Mouse (Mus musculus): ENCODE measurements around the gene Cat. TPM values are rescaled to one million over a fixed set of nuclear protein-coding genes. Genes with fewer than 3 reads are reported as not detected.
A peak's percentile ranks its signal among the peaks of the same experiment; 100 is the strongest.

The Cat gene
- polyA plus RNA-seq, 1 experiment from 2014 or later: 70.9 TPM

DNA sequence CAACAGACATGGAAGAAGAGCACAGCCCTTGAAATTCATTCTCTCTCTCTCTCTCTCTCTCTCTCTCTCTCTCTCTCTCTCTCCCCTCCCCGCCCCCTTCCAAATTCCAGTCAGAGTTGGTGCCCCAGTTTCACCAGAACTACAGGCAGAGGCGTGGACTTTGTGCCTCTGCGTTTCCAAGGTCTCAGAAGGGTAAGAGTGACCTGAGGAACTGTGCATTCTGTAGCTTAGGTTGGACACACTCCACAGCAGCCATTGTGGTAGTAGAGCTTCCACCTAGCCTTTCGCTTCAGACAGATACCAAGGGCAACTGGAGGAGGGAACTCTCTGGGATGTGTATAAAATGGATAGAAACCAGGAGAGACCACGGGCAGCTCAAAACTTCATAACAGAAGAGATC, 22.2 kb downstream of the Cat start:
- no peak overlapping the region for H3K9ac ChIP-seq (replicated peaks; ENCODE audit: low read depth, low read length)
- no peak for ATAC-seq
- H3K4me3 ChIP-seq (replicated peaks; ENCODE audit: low read length): no peak overlapping the region
- no peaks in the 10 kb centered on the region for H3K27me3 ChIP-seq (replicated peaks; ENCODE audit: control insufficient read depth, insufficient read depth, low read length)
- peaks cover 19% of the 10 kb centered on the region for H3K36me3 ChIP-seq (ENCODE audit: control insufficient read depth, insufficient read depth)
- H3K27ac ChIP-seq (ENCODE audit: low read length): no peak overlapping the region
- 99% methylated on average over 5 of the region's 5 CpGs for WGBS
- no peak overlapping the region for H3K4me2 ChIP-seq (ENCODE audit: low read length)
- H3K4me1 ChIP-seq (replicated peaks; ENCODE audit: control insufficient read depth, insufficient read depth, low read length): 0 out of 2 replicates have a peak, but pooled peaks cover 3% of the 10 kb centered on the region
- no peaks in the 10 kb centered on the region for H3K9me3 ChIP-seq (ENCODE audit: control insufficient read depth, low read length)

DNA sequence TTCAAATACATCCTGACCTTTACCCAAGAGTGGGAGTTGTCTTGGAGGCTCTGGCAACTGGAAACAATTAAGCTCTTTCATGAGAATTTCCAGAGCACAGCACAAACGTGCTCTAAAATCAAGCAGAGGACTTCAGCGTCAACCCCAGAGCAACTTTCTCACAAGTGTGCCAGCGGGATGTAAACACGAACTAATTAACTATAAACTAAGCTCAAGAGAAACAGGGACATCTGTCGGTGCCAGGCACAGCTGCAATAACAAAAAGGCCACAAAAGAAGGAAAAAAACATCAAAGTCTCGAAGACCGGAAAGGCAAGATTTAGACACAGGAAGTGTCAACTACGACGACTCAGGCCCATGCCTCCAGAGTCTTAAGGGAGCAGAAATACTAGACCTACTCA, 23.2 kb downstream of the Cat start:
- Histone ChIP-seq H3K9ac (replicated peaks; ENCODE audit: low read depth, low read length) (no peak overlapping the region), H3K36me3 (ENCODE audit: control insufficient read depth, insufficient read depth) (peaks cover 17% of the 10 kb centered on the region), H3K9me3 (ENCODE audit: control insufficient read depth, low read length) (no peaks in the 10 kb centered on the region), H3K27ac (ENCODE audit: low read length) (peak overlapping the region; percentile 12; the same call in 1 of the 2 replicates), H3K27me3 (replicated peaks; ENCODE audit: control insufficient read depth, insufficient read depth, low read length) (no peaks in the 10 kb centered on the region), H3K4me2 (ENCODE audit: low read length) (no peak overlapping the region), H3K4me1 (replicated peaks; ENCODE audit: control insufficient read depth, insufficient read depth, low read length) (0 out of 2 replicates have a peak, but pooled peaks cover 3% of the 10 kb centered on the region), H3K4me3 (replicated peaks; ENCODE audit: low read length) (no peak overlapping the region)
- ATAC-seq: no peak
- 22% methylated on average over 9 of the region's 9 CpGs for WGBS

DNA sequence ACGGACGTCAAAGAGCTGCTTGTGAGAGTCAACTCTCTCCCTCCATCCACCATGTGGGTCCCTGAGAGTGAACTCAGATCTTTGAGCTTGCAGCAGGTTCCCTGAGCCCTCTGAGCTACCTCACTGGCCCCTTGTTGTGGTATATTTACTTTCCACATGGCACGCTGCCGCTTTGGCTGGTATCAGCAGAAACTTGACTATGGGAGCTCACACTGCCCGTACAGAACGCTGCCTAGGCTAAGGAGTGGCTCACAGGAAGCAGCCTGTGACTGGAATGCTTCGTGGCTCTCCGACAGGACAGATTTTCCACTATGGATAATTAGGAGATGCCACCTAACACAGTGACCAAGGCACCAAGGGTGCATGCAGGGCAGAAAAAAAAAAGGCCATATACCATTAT, 23.8 kb downstream of the Cat start:
- no peak for ATAC-seq
- Histone ChIP-seq H3K4me2 (ENCODE audit: low read length) (no peak overlapping the region), H3K27me3 (replicated peaks; ENCODE audit: control insufficient read depth, insufficient read depth, low read length) (no peaks in the 10 kb centered on the region), H3K36me3 (ENCODE audit: control insufficient read depth, insufficient read depth) (peaks cover 17% of the 10 kb centered on the region), H3K9ac (replicated peaks; ENCODE audit: low read depth, low read length) (no peak overlapping the region), H3K4me3 (replicated peaks; ENCODE audit: low read length) (no peak overlapping the region), H3K27ac (ENCODE audit: low read length) (0 out of 2 replicates have a peak overlapping the region, but pooled peaks have one; percentile 12), H3K9me3 (ENCODE audit: control insufficient read depth, low read length) (no peaks in the 10 kb centered on the region), H3K4me1 (replicated peaks; ENCODE audit: control insufficient read depth, insufficient read depth, low read length) (0 out of 2 replicates have a peak, but pooled peaks cover 3% of the 10 kb centered on the region)
- WGBS: 82% methylated on average over 8 of the region's 8 CpGs

GRCm38 (mm10) chr2:103459069-103459468, 25.9 kb downstream of the Cat start:
- 0 out of 2 replicates have a peak, but pooled peaks cover 3% of the 10 kb centered on the region for H3K4me1 ChIP-seq (replicated peaks; ENCODE audit: control insufficient read depth, insufficient read depth, low read length)
- H3K9me3 ChIP-seq (ENCODE audit: control insufficient read depth, low read length): no peaks in the 10 kb centered on the region
- H3K4me2 ChIP-seq (ENCODE audit: low read length): no peak overlapping the region
- H3K27me3 ChIP-seq (replicated peaks; ENCODE audit: control insufficient read depth, insufficient read depth, low read length): no peaks in the 10 kb centered on the region
- no peak overlapping the region for H3K9ac ChIP-seq (replicated peaks; ENCODE audit: low read depth, low read length)
- WGBS: 96% methylated on average over 10 of the region's 10 CpGs
- H3K27ac ChIP-seq (ENCODE audit: low read length): no peak overlapping the region
- ATAC-seq: no peak
- peaks cover 27% of the 10 kb centered on the region for H3K36me3 ChIP-seq (ENCODE audit: control insufficient read depth, insufficient read depth)
- no peak overlapping the region for H3K4me3 ChIP-seq (replicated peaks; ENCODE audit: low read length)

GRCm38 (mm10) chr2:103457628-103458027, 27.3 kb downstream of the Cat start:
- H3K36me3 ChIP-seq (ENCODE audit: control insufficient read depth, insufficient read depth): peaks cover 23% of the 10 kb centered on the region
- no peak overlapping the region for H3K27ac ChIP-seq (ENCODE audit: low read length)
- no peaks in the 10 kb centered on the region for H3K9me3 ChIP-seq (ENCODE audit: control insufficient read depth, low read length)
- H3K9ac ChIP-seq (replicated peaks; ENCODE audit: low read depth, low read length): no peak overlapping the region
- H3K4me2 ChIP-seq (ENCODE audit: low read length): no peak overlapping the region
- ATAC-seq: 0 out of 2 replicates have a peak, but pooled peaks have one; percentile 10
- no peak overlapping the region for H3K4me3 ChIP-seq (replicated peaks; ENCODE audit: low read length)
- 70% methylated on average over 7 of the region's 7 CpGs for WGBS
- H3K27me3 ChIP-seq (replicated peaks; ENCODE audit: control insufficient read depth, insufficient read depth, low read length): no peaks in the 10 kb centered on the region
- 0 out of 2 replicates have a peak, but pooled peaks cover 3% of the 10 kb centered on the region for H3K4me1 ChIP-seq (replicated peaks; ENCODE audit: control insufficient read depth, insufficient read depth, low read length)

DNA sequence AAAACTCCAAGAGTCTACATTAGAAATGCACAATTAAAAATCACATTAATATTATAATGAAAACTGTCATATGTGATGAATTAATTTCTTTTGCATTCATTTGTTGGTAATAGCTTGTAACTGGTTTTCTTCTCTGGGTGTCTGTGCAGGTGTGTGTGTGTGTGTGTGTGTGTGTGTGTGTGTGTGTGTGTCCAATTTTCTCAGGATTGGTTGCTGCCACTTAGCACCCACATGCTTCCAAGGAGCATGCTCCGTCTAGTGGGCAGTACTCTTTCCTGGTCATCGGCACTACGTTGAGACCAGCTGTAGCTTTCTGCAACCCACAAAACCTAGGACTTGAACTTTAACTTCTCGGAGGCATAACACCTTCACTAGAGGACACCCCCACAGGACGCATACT, 27.9 kb downstream of the Cat start:
- H3K27ac ChIP-seq (ENCODE audit: low read length): no peak overlapping the region
- H3K4me3 ChIP-seq (replicated peaks; ENCODE audit: low read length): no peak overlapping the region
- H3K27me3 ChIP-seq (replicated peaks; ENCODE audit: control insufficient read depth, insufficient read depth, low read length): no peaks in the 10 kb centered on the region
- ATAC-seq: peak; percentile 24; the same call in 1 of the 2 replicates
- H3K4me2 ChIP-seq (ENCODE audit: low read length): no peak overlapping the region
- 85% methylated on average over 5 of the region's 5 CpGs for WGBS
- H3K4me1 ChIP-seq (replicated peaks; ENCODE audit: control insufficient read depth, insufficient read depth, low read length): 0 out of 2 replicates have a peak, but pooled peaks cover 2% of the 10 kb centered on the region
- no peaks in the 10 kb centered on the region for H3K9me3 ChIP-seq (ENCODE audit: control insufficient read depth, low read length)
- H3K9ac ChIP-seq (replicated peaks; ENCODE audit: low read depth, low read length): no peak overlapping the region
- H3K36me3 ChIP-seq (ENCODE audit: control insufficient read depth, insufficient read depth): peaks cover 19% of the 10 kb centered on the region

GRCm38 (mm10) chr2:103456646-103457045, 28.3 kb downstream of the Cat start:
- Histone ChIP-seq H3K27me3 (replicated peaks; ENCODE audit: control insufficient read depth, insufficient read depth, low read length) (no peaks in the 10 kb centered on the region), H3K9me3 (ENCODE audit: control insufficient read depth, low read length) (no peaks in the 10 kb centered on the region), H3K36me3 (ENCODE audit: control insufficient read depth, insufficient read depth) (peaks cover 19% of the 10 kb centered on the region), H3K4me2 (ENCODE audit: low read length) (no peak overlapping the region), H3K4me3 (replicated peaks; ENCODE audit: low read length) (no peak overlapping the region), H3K27ac (ENCODE audit: low read length) (no peak overlapping the region), H3K4me1 (replicated peaks; ENCODE audit: control insufficient read depth, insufficient read depth, low read length) (no peaks in the 10 kb centered on the region), H3K9ac (replicated peaks; ENCODE audit: low read depth, low read length) (no peak overlapping the region)
- peak; percentile 54; the same call in 1 of the 2 replicates for ATAC-seq
- WGBS: 18% methylated on average over 10 of the region's 10 CpGs

- ATAC-seq: no peak
- Histone ChIP-seq H3K36me3 (ENCODE audit: control insufficient read depth, insufficient read depth) (peaks cover 19% of the 10 kb centered on the region), H3K27ac (ENCODE audit: low read length) (no peak overlapping the region), H3K27me3 (replicated peaks; ENCODE audit: control insufficient read depth, insufficient read depth, low read length) (no peaks in the 10 kb centered on the region), H3K4me2 (ENCODE audit: low read length) (no peak overlapping the region), H3K9ac (replicated peaks; ENCODE audit: low read depth, low read length) (no peak overlapping the region), H3K4me3 (replicated peaks; ENCODE audit: low read length) (no peak overlapping the region), H3K4me1 (replicated peaks; ENCODE audit: control insufficient read depth, insufficient read depth, low read length) (no peaks in the 10 kb centered on the region), H3K9me3 (ENCODE audit: control insufficient read depth, low read length) (no peaks in the 10 kb centered on the region)
- WGBS: 96% methylated on average over 7 of the region's 7 CpGs
Measured at GRCm38 (mm10) chr2:103455748-103456147, 29.2 kb downstream of the Cat start.

DNA sequence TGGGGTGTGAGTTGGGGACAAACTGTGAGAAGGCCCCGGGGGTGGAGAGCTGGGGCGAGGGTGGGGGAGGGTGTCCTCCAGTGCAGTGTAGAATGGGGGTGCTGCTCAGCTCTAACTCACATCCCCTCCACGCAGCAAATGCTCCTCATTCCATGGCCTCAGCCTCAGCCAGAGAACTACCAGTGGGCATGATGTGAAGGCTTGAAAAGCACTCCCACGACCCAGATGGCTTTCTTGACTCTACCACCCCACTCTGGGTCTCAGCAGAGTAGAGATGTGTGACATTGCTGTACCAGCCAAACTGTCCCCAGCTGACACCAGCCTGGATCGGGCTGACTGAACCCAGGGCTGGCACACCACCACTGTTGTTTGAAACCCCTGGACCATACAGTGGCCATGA, 32.4 kb downstream of the Cat start:
- 86% methylated on average over 5 of the region's 5 CpGs for WGBS
- Histone ChIP-seq H3K36me3 (ENCODE audit: control insufficient read depth, insufficient read depth) (peaks cover 10% of the 10 kb centered on the region), H3K27me3 (replicated peaks; ENCODE audit: control insufficient read depth, insufficient read depth, low read length) (no peaks in the 10 kb centered on the region), H3K4me3 (replicated peaks; ENCODE audit: low read length) (no peak overlapping the region), H3K9me3 (ENCODE audit: control insufficient read depth, low read length) (no peaks in the 10 kb centered on the region), H3K4me2 (ENCODE audit: low read length) (no peak overlapping the region), H3K9ac (replicated peaks; ENCODE audit: low read depth, low read length) (no peak overlapping the region), H3K27ac (ENCODE audit: low read length) (no peak overlapping the region), H3K4me1 (replicated peaks; ENCODE audit: control insufficient read depth, insufficient read depth, low read length) (no peaks in the 10 kb centered on the region)
- ATAC-seq: no peak

- 92% methylated on average over 8 of the region's 8 CpGs for WGBS
- H3K4me2 ChIP-seq (ENCODE audit: low read length): no peak overlapping the region
- peaks cover 8% of the 10 kb centered on the region for H3K36me3 ChIP-seq (ENCODE audit: control insufficient read depth, insufficient read depth)
- ATAC-seq: no peak
- no peak overlapping the region for H3K27ac ChIP-seq (ENCODE audit: low read length)
- no peaks in the 10 kb centered on the region for H3K27me3 ChIP-seq (replicated peaks; ENCODE audit: control insufficient read depth, insufficient read depth, low read length)
- H3K9ac ChIP-seq (replicated peaks; ENCODE audit: low read depth, low read length): no peak overlapping the region
- no peak overlapping the region for H3K4me3 ChIP-seq (replicated peaks; ENCODE audit: low read length)
- H3K4me1 ChIP-seq (replicated peaks; ENCODE audit: control insufficient read depth, insufficient read depth, low read length): no peaks in the 10 kb centered on the region
- no peaks in the 10 kb centered on the region for H3K9me3 ChIP-seq (ENCODE audit: control insufficient read depth, low read length)
Measured at GRCm38 (mm10) chr2:103450267-103450666, 34.7 kb downstream of the Cat start.

Measured in forebrain, embryonic 16.5 days (tissue).